Mouse (Mus musculus) megakaryocyte, embryonic 14.5 days (primary cell): ENCODE measurements at regions not wholly inside any gene's neighbourhood (a gene's known extent, or its start where the extent isn't known, plus 50 kb on each side); places are given as distances from the start of the nearest gene placed in this dataset.

Source experiments
- H3K27me3 ChIP-seq: replicated peaks from 2 replicates; pipeline ENCODE3; 2012; ENCODE audit warnings: inconsistent platforms
- H3K36me3 ChIP-seq: replicated peaks from 2 replicates; pipeline ENCODE3; 2012; ENCODE audit warnings: low read length, inconsistent platforms, mixed read lengths
- H3K4me1 ChIP-seq: 2 replicates; pipeline ENCODE4 v1.6.1; 2012; ENCODE audit warnings: inconsistent platforms
- H3K4me3 ChIP-seq: replicated peaks from 2 replicates; pipeline ENCODE3; 2012; ENCODE audit warnings: moderate library complexity, mild to moderate bottlenecking, inconsistent platforms
- H3K9me3 ChIP-seq: 2 replicates; pipeline ENCODE4 v1.6.1; 2012; ENCODE audit warnings: inconsistent platforms
- FLI1 ChIP-seq: IDR thresholded peaks from 2 replicates; pipeline ENCODE4 v1.6.1; 2012; ENCODE audit warnings: low read length, inconsistent platforms, mixed read lengths
- GATA1 ChIP-seq: IDR thresholded peaks from 3 replicates; pipeline ENCODE4 v1.6.1; 2012; ENCODE audit warnings: mixed read lengths, low read length, inconsistent platforms, borderline replicate concordance

GRCm38 (mm10) chr9:62220451-62220850 lies 61.6 kb downstream of the Spesp1 start:
- no peaks in the 10 kb centered on the region for H3K36me3 ChIP-seq
- H3K27me3 ChIP-seq: peaks cover 52% of the 10 kb centered on the region
- H3K9me3 ChIP-seq: no peaks in the 10 kb centered on the region
- no peaks in the 10 kb centered on the region for H3K4me1 ChIP-seq
- no peak overlapping the region for H3K4me3 ChIP-seq
- no peak for TF ChIP-seq GATA1
- no peak for TF ChIP-seq FLI1

GRCm38 (mm10) chr9:62215151-62215859 lies 66.7 kb downstream of the Spesp1 start:
- no peaks in the 10 kb centered on the region for H3K9me3 ChIP-seq
- TF ChIP-seq FLI1: no peak
- no peak for TF ChIP-seq GATA1
- no peaks in the 10 kb centered on the region for H3K4me1 ChIP-seq
- no peaks in the 10 kb centered on the region for H3K36me3 ChIP-seq
- peaks cover 42% of the 10 kb centered on the region for H3K27me3 ChIP-seq
- no peak overlapping the region for H3K4me3 ChIP-seq

DNA sequence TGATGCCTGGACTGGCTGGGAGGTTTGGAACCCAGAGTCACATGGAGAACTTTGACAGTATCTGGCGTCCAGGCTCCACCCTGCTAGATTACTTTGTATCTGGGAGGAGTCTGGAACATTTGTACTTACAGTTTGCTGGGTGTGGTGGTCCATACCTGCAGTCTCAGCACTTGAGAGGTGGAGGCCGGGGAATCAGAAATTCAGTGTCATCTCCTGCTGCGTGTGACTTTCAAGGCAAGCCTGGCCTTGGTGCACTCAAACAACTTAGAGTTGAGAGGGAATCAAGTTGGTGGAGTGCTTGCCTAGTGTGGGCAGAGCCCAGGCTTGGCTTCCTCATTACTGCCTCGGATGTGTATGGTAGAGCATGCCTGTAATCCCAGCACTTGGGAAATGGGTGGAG lies 67.5 kb downstream of the Spesp1 start:
- H3K36me3 ChIP-seq: no peaks in the 10 kb centered on the region
- H3K4me1 ChIP-seq: no peaks in the 10 kb centered on the region
- TF ChIP-seq FLI1 (no peak), GATA1 (no peak)

GRCm38 (mm10) chr9:62212615-62213014 lies 69.4 kb downstream of the Spesp1 start:
- Histone ChIP-seq H3K27me3 (peaks cover 32% of the 10 kb centered on the region), H3K4me1 (no peaks in the 10 kb centered on the region), H3K9me3 (peaks cover 2% of the 10 kb centered on the region; the same call in 1 of the 2 replicates), H3K36me3 (no peaks in the 10 kb centered on the region), H3K4me3 (no peak overlapping the region)
- no peak for TF ChIP-seq FLI1
- TF ChIP-seq GATA1: no peak

More for the DNA sequence above, 67.5 kb downstream of the Spesp1 start:
- Histone ChIP-seq H3K4me3 (no peak overlapping the region), H3K9me3 (no peaks in the 10 kb centered on the region), H3K27me3 (peaks cover 38% of the 10 kb centered on the region)

- TF ChIP-seq GATA1 (no peak), FLI1 (no peak)
- no peaks in the 10 kb centered on the region for H3K4me1 ChIP-seq
- H3K36me3 ChIP-seq: no peaks in the 10 kb centered on the region
- no peak overlapping the region for H3K4me3 ChIP-seq
- peaks cover 20% of the 10 kb centered on the region for H3K27me3 ChIP-seq
- H3K9me3 ChIP-seq: peaks cover 18% of the 10 kb centered on the region
These were observed 71.2 kb downstream of the Spesp1 start for GRCm38 (mm10) chr9:62210815-62211214.

- H3K4me1 ChIP-seq: no peaks in the 10 kb centered on the region
- no peaks in the 10 kb centered on the region for H3K36me3 ChIP-seq
- peaks cover 13% of the 10 kb centered on the region for H3K27me3 ChIP-seq
- H3K9me3 ChIP-seq: peaks cover 25% of the 10 kb centered on the region
- TF ChIP-seq FLI1 (no peak), GATA1 (no peak)
- H3K4me3 ChIP-seq: no peak overlapping the region
These were observed 73.6 kb downstream of the Spesp1 start for GRCm38 (mm10) chr9:62208436-62208835.

DNA sequence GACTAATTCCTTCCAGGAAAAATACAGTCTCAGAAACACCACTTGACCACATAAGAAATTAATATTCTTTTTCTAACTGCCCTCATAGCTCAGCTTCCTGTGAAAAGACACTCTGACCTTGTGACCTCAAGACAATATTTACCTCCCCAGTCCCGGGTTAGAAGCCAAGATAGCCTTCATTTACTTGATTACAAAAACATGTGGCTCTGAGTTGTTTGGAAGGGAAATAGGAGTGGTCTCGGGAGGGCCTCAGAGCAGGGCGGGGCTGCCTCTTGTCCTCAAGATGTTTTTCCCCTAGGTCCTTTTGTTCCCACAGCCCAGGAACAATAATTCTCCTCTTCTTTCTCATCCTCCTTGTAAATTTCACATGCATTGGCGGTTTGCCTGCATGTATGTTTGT lies 76.7 kb downstream of the Spesp1 start:
- no peak overlapping the region for H3K4me3 ChIP-seq
- peaks cover 25% of the 10 kb centered on the region for H3K9me3 ChIP-seq
- no peaks in the 10 kb centered on the region for H3K36me3 ChIP-seq
- no peaks in the 10 kb centered on the region for H3K4me1 ChIP-seq
- no peak for TF ChIP-seq FLI1
- TF ChIP-seq GATA1: no peak
- peaks cover 13% of the 10 kb centered on the region for H3K27me3 ChIP-seq

GRCm38 (mm10) chr9:62203556-62203955 lies 78.5 kb downstream of the Spesp1 start:
- Histone ChIP-seq H3K36me3 (no peaks in the 10 kb centered on the region), H3K27me3 (peaks cover 28% of the 10 kb centered on the region), H3K9me3 (peaks cover 25% of the 10 kb centered on the region), H3K4me1 (no peaks in the 10 kb centered on the region), H3K4me3 (no peak overlapping the region)
- TF ChIP-seq GATA1: no peak
- TF ChIP-seq FLI1: no peak

DNA sequence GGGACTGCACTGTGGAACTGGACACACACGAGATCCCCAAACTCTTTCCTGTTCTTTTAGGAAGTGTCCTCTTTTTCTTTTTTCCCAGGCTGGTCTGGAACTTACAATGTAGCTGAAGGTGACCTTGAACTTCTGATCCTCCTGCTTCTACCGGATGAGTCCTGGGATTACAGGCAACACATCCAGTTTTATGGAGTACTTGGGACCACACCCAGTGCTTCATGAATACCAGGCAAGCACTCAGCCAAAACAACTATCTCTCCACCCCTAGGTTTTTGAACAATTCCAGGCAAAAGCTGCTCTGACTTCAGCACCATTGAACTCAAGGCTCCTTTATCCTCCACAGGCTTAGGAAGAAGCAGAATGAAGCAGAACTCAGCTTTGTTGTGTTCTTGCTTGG lies 79.7 kb downstream of the Spesp1 start:
- no peak overlapping the region for H3K4me3 ChIP-seq
- no peak for TF ChIP-seq FLI1
- no peak for TF ChIP-seq GATA1
- peaks cover 21% of the 10 kb centered on the region for H3K9me3 ChIP-seq
- H3K4me1 ChIP-seq: no peaks in the 10 kb centered on the region
- H3K27me3 ChIP-seq: peaks cover 31% of the 10 kb centered on the region
- H3K36me3 ChIP-seq: no peaks in the 10 kb centered on the region

GRCm38 (mm10) chr9:62197486-62197885 lies 75.0 kb upstream of the Glce start:
- no peaks in the 10 kb centered on the region for H3K9me3 ChIP-seq
- H3K27me3 ChIP-seq: peaks cover 44% of the 10 kb centered on the region
- TF ChIP-seq GATA1: no peak
- TF ChIP-seq FLI1: no peak
- H3K36me3 ChIP-seq: no peaks in the 10 kb centered on the region
- H3K4me1 ChIP-seq: peaks cover 2% of the 10 kb centered on the region; the same call in 1 of the 2 replicates
- H3K4me3 ChIP-seq: no peak overlapping the region
